Mouse (Mus musculus) heart, postnatal 25 days (tissue): ENCODE measurements around the gene Csnk1d. TPM values are rescaled to one million over a fixed set of nuclear protein-coding genes. Genes with fewer than 3 reads are reported as not detected.

Experiments
- DNase-seq: peaks from one replicate; pipeline ENCODE4 v3.0.0; 2022; ENCODE audit warnings: low spot score
- intact Hi-C: fragments of 180-260 bp; cut with DNase I; formaldehyde crosslinking; loops from one replicate; pipeline ENCODE4 v1.15.1; 2025
- total RNA-seq, 2 experiments: library from RNA; stranded (reverse); gene quantifications; 2 replicates each; pipeline ENCODE4 v1.2.3; 2021

Csnk1d gene
- total RNA-seq, 2 experiments from 2014 or later: 50.7 to 56.5 TPM

GRCm38 (mm10) chr11:120932564-120933398 lies 58.3 kb downstream of the Csnk1d start, which contains the start of gene Ccdc57:
Gene Ccdc57 (minus strand): TSS chr11:120932872.
- DNase-seq: peak; percentile 71

GRCm38 (mm10) chr11:120931479-120931878 lies 59.7 kb downstream of the Csnk1d start:
- no peak for DNase-seq
- intact Hi-C loops: no loop called here

More at GRCm38 (mm10) chr11:120932564-120933398, 58.3 kb downstream of the Csnk1d start, which contains the start of gene Ccdc57:
- intact Hi-C loops: no loop called here

- DNase-seq: no peak
- intact Hi-C loops: no loop called here
Observed at GRCm38 (mm10) chr11:120928468-120928867, 62.7 kb downstream of the Csnk1d start.

- no peak for DNase-seq
- intact Hi-C loops: no loop called here
Observed at GRCm38 (mm10) chr11:120922528-120922927, 68.6 kb downstream of the Csnk1d start.

- intact Hi-C loops: no loop called here
- DNase-seq: no peak
Observed at GRCm38 (mm10) chr11:120917756-120918155, 73.4 kb downstream of the Csnk1d start.

- DNase-seq: no peak
- intact Hi-C loops: no loop called here
Observed at GRCm38 (mm10) chr11:120916477-120916876, 74.7 kb downstream of the Csnk1d start.

GRCm38 (mm10) chr11:120913796-120914195 lies 77.3 kb downstream of the Csnk1d start:
- DNase-seq: no peak
- intact Hi-C loops: no loop called here

Other genes starting within 250 kb of the Csnk1d start
- gene Hmga1b, start 228.5 kb downstream of the Csnk1d start, total RNA-seq: 10 to 100 TPM; 21.2 to 40.2 TPM
- gene Rfng, start 207.1 kb downstream of the Csnk1d start, total RNA-seq: 10 to 100 TPM; 12.3 to 13.9 TPM
- 10 to 100 TPM; 52.2 to 57.0 TPM for gene Gps1, start 207.1 kb downstream of the Csnk1d start, total RNA-seq
- 10 to 100 TPM; 26.8 to 27.8 TPM for gene Dus1l, start 194.9 kb downstream of the Csnk1d start, total RNA-seq
- 10 to 100 TPM; 29.8 to 52.8 TPM for gene Fasn, start 166.8 kb downstream of the Csnk1d start, total RNA-seq
- gene Ccdc57, start 58.5 kb downstream of the Csnk1d start, total RNA-seq: 1 to 10 TPM; 1.2 to 1.3 TPM
- 1 to 10 TPM in 1 of 2 experiments, under 1 TPM in 1; 0.87 to 2.1 TPM for gene Slc16a3, start 42.9 kb downstream of the Csnk1d start, total RNA-seq
- gene Cd7, start 48.1 kb upstream of the Csnk1d start, total RNA-seq: under 1 TPM; 0.28 to 0.57 TPM
- gene Sectm1b, start 72.2 kb upstream of the Csnk1d start, total RNA-seq: not detected
- not detected for gene Sectm1a, start 89.9 kb upstream of the Csnk1d start, total RNA-seq
- not detected for gene Tex19.2, start 127.3 kb upstream of the Csnk1d start, total RNA-seq
- not detected for gene Tex19.1, start 154.8 kb upstream of the Csnk1d start, total RNA-seq
- gene Uts2r, start 168.9 kb upstream of the Csnk1d start, total RNA-seq: under 1 TPM; 0.34 to 0.81 TPM
- 10 to 100 TPM; 10.2 to 11.0 TPM for gene Hexdc, start 213.1 kb upstream of the Csnk1d start, total RNA-seq
- gene Ogfod3, start 213.4 kb upstream of the Csnk1d start, total RNA-seq: 10 to 100 TPM; 14.5 to 14.6 TPM
- 1 to 10 TPM; 7.8 to 9.5 TPM for gene Cybc1, start 238.0 kb upstream of the Csnk1d start, total RNA-seq
- gene Narf, start 245.9 kb upstream of the Csnk1d start, total RNA-seq: 100 to 1,000 TPM in 1 of 2 experiments, 10 to 100 TPM in 1; 97.7 to 123 TPM